Mouse (Mus musculus): Measurements from ENCODE around the gene Tomm5. TPM values are rescaled to one million over a fixed set of nuclear protein-coding genes. Genes with fewer than 3 reads are reported as not detected.
A peak's percentile ranks its signal among the peaks of the same experiment; 100 is the strongest.
"Not testable (repeated sequence)": the region's sequence is repeated elsewhere in the genome, so short reads cannot be mapped to it uniquely, and the experiment has no call there.

Gene Tomm5
- 100 to 1,000 TPM; 106 to 109 TPM for total RNA-seq (2021)
- long read RNA-seq, experiment 1, transcript Tomm5-204 (2 exons, 639 nt): major isoform, 89 of 95 reads
- long read RNA-seq, experiment 1, transcript Tomm5-202 (3 exons, 679 nt): minor isoform, 5 of 95 reads
- long read RNA-seq, experiment 1, partial matches to known transcripts: 0 of 95 reads
- long read RNA-seq, experiment 1, other reads (novel, unspliced or antisense): 1 of 95 reads
- long read RNA-seq, experiment 2, transcript Tomm5-204 (2 exons, 639 nt): major isoform, 62 of 70 reads
- long read RNA-seq, experiment 2, partial matches to known transcripts: 0 of 70 reads
- long read RNA-seq, experiment 2, other reads (novel, unspliced or antisense): 4 of 70 reads

DNA sequence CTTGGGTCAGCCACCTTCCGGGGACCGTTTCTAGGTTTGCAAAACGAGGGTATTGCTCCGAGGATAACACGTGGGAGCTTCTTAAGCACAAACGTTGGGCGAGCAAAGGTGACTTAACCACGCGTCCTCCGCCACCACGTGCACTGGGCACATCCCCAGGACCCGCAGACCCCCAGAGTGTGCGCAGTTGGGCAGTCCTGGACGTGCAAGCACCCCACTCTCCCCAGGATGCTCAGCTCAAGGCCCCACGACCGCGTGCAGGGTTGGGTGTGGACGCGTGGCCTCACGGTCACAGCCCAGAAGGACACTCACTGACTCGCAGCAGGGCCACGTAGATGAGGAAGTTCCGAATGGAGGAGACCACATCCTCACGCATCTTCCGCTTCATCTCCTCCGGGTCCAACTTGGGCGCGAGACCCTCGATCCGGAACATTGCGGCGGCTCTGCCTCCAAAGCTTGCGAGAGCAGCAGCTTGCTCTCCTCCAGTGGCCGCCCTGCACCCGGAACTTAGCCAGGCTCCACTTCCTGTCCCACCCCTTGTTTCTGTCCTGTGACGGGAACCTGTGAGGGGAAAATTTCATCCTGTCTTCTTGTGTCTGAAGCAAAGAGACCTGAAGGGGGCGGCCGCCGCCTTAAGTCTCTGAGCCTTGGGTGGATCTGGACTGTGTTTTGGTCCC is at the start of gene Tomm5:
TSS of gene Tomm5 (minus strand) at position 514 of the 677 bp plus-strand sequence.
- peak; percentile 68 to 83 for DNase-seq (ENCODE audit: low spot score in 2 of 2)

GRCm38 (mm10) chr4:45156433-45156832 is 48.5 kb upstream of the Tomm5 start:
- DNase-seq (ENCODE audit: low spot score in 2 of 2): no peak

GRCm38 (mm10) chr4:45143005-45143404 is 35.1 kb upstream of the Tomm5 start:
- no peak for DNase-seq (ENCODE audit: low spot score in 2 of 2)

DNA sequence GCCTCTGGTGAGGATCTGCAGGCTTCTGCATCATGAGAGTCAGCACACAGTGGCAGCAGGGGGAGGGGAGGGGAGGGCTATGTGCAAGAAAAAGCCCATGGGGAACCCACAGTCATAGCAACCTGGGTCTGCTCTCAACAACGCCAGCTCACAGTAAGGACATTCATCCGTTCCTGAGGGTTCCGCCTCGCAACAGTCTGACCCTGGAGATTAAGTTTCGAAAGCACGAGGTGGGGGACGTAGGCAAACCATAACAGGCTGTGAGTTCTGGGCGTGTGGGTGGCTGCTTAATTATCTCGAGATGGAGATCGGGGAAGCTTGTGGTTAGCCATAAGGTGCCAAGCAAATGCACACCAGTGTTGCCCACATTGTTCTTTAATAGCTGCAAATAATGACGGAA is 34.5 kb upstream of the Tomm5 start:
- DNase-seq (ENCODE audit: low spot score in 2 of 2): no peak

- DNase-seq (ENCODE audit: low spot score in 2 of 2): no peak
Observed at GRCm38 (mm10) chr4:45141835-45142234, 33.9 kb upstream of the Tomm5 start.

GRCm38 (mm10) chr4:45137636-45138035 is 29.7 kb upstream of the Tomm5 start:
- DNase-seq (ENCODE audit: low spot score in 2 of 2): no peak

DNA sequence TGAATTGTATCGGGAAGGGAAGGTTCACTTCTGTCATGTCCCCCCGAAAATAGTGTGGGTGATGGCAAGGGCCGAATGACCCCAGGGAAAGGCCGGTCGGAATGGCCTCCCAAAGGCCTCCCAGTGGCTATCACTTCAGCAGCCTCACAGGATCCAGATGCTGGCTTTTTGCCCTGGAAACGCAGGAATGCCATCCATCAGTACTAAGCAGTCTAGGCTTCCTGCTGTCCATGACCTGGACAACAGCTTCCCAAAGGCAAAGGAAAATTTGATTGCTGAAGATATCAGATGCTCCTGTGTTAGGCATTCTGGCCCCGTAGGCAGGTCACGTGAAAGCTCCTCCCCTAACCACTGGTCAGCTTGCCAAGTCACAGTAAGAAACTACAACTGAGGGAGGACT is 26.6 kb upstream of the Tomm5 start:
- no peak for DNase-seq (ENCODE audit: low spot score in 2 of 2)

- DNase-seq (ENCODE audit: low spot score in 2 of 2): no peak
Observed at GRCm38 (mm10) chr4:45131021-45131420, 23.1 kb upstream of the Tomm5 start.

- no peak for DNase-seq (ENCODE audit: low spot score in 2 of 2)
Observed at GRCm38 (mm10) chr4:45121311-45121710, 13.4 kb upstream of the Tomm5 start.

DNA sequence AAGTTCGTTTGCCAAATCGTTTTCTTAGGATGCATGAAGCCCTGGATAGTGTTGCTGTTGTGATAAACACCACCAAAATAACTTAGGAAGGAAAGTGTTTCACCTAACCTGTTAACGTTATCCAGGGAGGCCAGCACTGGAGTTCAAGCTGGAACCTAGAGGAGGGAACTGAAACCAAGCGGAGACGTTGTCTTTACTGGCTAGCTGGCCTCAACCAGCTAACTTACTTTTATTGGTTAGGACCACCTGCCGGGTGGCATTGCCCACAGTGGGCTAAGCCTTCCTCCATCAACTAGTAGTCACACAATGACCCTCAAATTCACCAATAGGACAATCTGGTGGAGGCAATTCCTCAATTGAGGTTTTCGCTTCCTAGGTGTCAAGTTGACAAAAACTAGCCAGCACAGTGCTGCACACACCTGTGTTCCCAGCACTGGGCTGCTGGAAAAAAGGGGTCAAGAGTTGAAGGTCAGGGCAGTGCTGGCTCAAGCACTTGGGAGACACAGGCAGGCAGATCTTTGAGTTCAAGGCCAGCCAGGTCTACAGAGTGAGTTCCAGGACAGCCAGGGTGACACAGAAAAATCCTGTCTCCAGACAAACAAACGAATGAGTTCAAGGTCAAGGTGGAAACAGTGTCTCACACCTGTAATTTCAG is 669 bp upstream of the Tomm5 start:
- no peak for DNase-seq (ENCODE audit: low spot score in 2 of 2)

DNA sequence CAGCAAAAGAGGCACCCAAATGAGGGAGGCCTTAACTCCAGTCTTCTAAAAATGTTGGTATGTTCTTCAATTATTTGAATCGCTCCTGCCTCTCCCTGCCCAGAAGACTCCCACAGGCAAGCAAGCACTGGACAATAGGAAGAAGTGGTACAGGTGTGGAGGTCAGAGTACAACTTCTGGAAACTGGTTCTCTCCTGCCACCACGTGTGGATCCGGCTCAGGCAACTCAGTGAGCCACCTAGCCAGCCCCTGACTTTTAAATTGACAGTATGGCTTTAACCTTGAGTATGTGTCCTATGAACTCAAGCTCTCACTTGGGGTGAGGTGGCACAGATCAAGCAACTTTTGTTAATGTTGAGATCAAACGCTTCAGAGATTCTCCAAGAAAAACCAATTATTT is 848 bp downstream of the Tomm5 start:
- DNase-seq (ENCODE audit: low spot score in 2 of 2): no peak

DNA sequence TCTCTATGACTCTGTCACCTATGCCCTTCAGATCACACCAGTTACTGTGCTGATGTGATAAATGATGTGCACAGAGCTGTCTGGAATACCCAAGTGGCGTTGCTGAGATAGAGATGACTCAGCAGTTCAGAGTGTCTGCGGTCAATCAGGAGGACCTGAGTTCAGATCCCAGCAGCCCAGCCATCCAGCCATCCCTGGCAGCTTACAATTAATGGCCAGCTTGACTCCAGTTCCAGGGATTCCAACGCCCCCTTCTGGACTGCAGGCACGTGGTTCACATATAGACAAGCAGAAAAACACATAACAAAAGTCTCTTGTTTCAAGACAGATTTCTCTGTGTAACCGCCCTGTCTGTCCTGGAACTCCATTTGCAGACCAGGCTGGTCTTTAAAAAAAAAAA is 1.5 kb downstream of the Tomm5 start:
- no peak for DNase-seq (ENCODE audit: low spot score in 2 of 2)

DNA sequence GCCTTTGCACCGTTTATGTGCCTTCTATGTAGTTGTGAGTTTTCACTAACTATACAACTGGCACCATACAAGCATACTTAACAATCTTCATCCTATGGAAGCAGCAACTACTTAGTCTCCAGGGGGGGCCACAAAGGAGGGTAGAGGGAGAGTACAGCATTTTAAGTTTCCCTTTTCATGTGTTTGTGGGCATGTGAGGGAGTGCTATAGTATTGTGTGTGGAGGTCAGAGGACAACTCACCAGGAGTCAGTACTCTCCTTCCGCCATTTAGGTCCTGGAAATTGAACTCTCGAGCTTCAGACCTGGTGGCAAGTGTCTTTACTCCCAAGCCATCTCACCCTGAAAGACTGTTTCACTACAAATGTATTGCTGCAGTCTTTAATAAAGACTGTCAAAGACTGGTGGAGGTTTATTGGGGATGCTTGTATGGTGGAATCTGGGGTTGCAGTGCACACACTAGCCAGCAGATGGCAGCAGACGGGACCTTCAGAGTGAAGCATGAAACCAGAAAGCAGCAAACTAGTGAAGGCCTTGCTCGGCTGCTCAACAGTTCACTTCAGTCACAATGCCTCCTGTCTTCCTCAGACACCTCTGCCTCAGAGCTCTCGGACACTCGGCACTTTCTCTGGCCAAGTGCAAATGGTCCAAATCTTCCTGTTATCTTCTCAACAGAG is 10.6 kb downstream of the Tomm5 start:
- DNase-seq (ENCODE audit: low spot score in 2 of 2): peak in 1 of 2 experiments; percentile 32

DNA sequence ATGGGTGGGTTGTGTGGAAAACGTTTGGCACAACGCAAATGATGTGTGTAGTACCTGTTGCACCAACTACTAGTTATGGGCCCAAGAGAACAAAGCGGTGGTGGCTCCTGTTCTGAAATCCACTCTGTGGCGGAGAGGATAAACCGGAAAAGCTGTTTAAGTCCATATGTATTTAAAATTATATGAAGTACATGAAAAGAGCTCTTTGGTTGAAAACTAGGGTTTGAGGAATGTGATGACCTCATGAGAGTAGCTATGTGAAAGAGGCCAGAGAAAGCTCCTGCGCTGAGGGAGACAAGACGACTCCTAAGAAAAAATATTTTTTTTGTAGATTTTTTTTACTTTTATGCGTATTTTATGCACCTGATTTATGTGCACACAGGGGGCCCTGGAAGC is 23.0 kb downstream of the Tomm5 start:
- DNase-seq (ENCODE audit: low spot score in 2 of 2): no peak

GRCm38 (mm10) chr4:45084021-45084894 is 23.7 kb downstream of the Tomm5 start, which contains the start of gene Fbxo10:
Fbxo10 (minus strand) TSS chr4:45084604.
- DNase-seq (ENCODE audit: low spot score in 2 of 2): peak; percentile 84 to 90

GRCm38 (mm10) chr4:45083487-45083886 is 24.4 kb downstream of the Tomm5 start:
- DNase-seq (ENCODE audit: low spot score in 2 of 2): no peak

- no peak for DNase-seq (ENCODE audit: low spot score in 2 of 2)
Observed at GRCm38 (mm10) chr4:45082951-45083350, 25.0 kb downstream of the Tomm5 start.

DNA sequence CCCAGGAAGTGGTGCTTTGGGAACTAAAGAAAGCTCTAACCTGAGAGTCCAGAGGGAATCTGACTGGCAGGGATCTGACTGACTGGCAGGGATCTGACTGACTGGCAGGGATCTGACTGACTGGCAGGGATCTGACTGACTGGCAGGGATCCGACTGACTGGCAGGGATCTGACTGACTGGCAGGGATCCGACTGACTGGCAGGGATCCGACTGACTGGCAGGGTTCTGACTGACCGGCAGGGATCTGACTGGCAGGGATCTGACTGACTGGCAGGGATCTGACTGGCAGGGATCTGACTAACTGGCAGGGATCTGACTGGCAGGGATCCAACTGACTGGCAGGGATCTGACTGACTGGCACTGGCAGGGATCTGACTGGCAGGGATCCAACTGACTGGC is 26.9 kb downstream of the Tomm5 start:
- not testable (repeated sequence) for DNase-seq (ENCODE audit: low spot score in 2 of 2)

- no peak for DNase-seq (ENCODE audit: low spot score in 2 of 2)
Observed at GRCm38 (mm10) chr4:45073544-45073943, 34.4 kb downstream of the Tomm5 start.

DNA sequence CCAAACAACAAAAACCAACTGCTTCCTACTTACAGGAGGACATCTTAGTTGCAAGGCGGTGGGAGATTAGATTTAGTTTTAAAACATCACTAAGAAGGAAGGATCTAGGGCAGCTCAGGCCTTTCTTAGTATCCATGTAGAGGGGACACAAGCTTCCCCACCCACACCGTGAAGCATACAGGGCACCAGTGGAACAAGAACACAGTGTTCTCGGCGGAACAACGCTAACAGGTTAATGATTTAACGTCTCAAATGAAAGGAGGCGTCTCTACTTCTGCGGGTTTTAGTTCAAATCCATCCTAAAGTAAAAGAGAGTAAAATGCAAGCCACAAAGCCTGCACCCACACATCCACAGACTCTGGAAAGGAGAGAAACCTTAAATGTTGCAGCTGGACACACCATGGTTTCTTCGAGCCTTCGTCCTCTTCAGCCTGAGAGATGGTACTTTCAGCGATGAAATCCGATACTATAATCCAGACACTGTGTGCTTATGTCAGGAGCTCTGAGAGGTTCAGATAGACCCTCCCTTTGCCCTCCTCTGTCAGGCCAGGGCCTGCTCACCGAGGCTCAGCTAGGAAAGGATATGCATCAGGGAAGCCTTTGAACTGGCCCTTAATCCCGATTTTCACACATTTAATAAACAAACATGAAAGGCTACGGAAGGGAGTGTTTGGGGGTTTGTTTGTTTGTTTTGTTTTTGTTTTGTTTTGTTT is 35.5 kb downstream of the Tomm5 start:
- DNase-seq (ENCODE audit: low spot score in 2 of 2): no peak

Measured in adrenal gland, postnatal 4 days (tissue).